Mouse (Mus musculus): ENCODE data around the gene Eno3.

Gene Eno3

GRCm38 (mm10) chr11:70656456-70656927, 510 bp upstream of the Eno3 start:
- peaks cover 23% of the 10 kb centered on the region for H3K9me3 ChIP-seq (ENCODE audit: low read length)
- TF ChIP-seq POU5F1 (IDR thresholded peaks at IDR 0.05; ENCODE audit: borderline replicate concordance, low read length), result no peak
- no peak for TF ChIP-seq CTCF (conservative IDR thresholded peaks at IDR 0.05; ENCODE audit: low read length)
- TF ChIP-seq NANOG (IDR thresholded peaks at IDR 0.05; ENCODE audit: borderline replicate concordance, low read length), result no peak
- H3K36me3 ChIP-seq (ENCODE audit: insufficient read depth, low read length), result peaks cover 32% of the 10 kb centered on the region
- H3K4me1 ChIP-seq (replicated peaks; ENCODE audit: low read depth, low read length), result peaks cover 68% of the 10 kb centered on the region
- peak overlapping the region; percentile 99 for H3K4me3 ChIP-seq (replicated peaks; ENCODE audit: low read length)
- H3K27me3 ChIP-seq (ENCODE audit: insufficient read depth, low read length), result peaks cover 5% of the 10 kb centered on the region; the same call in 1 of the 2 replicates

- H3K9me3 ChIP-seq (ENCODE audit: low read length), result peaks cover 12% of the 10 kb centered on the region
- H3K36me3 ChIP-seq (ENCODE audit: insufficient read depth, low read length), result peaks cover 32% of the 10 kb centered on the region
- H3K4me3 ChIP-seq (replicated peaks; ENCODE audit: low read length), result peak overlapping the region; percentile 26
- H3K4me1 ChIP-seq (replicated peaks; ENCODE audit: low read depth, low read length), result peaks cover 62% of the 10 kb centered on the region
- peaks cover 5% of the 10 kb centered on the region; the same call in 1 of the 2 replicates for H3K27me3 ChIP-seq (ENCODE audit: insufficient read depth, low read length)
- TF ChIP-seq CTCF (conservative IDR thresholded peaks at IDR 0.05; ENCODE audit: low read length) (no peak), POU5F1 (IDR thresholded peaks at IDR 0.05; ENCODE audit: borderline replicate concordance, low read length) (no peak), NANOG (IDR thresholded peaks at IDR 0.05; ENCODE audit: borderline replicate concordance, low read length) (no peak)
Observed at GRCm38 (mm10) chr11:70657573-70657972, 571 bp downstream of the Eno3 start.

GRCm38 (mm10) chr11:70657991-70658390, 989 bp downstream of the Eno3 start:
- Histone ChIP-seq H3K9me3 (ENCODE audit: low read length) (peaks cover 8% of the 10 kb centered on the region), H3K4me3 (replicated peaks; ENCODE audit: low read length) (peak overlapping the region; percentile 26), H3K36me3 (ENCODE audit: insufficient read depth, low read length) (peaks cover 32% of the 10 kb centered on the region), H3K27me3 (ENCODE audit: insufficient read depth, low read length) (peaks cover 5% of the 10 kb centered on the region; the same call in 1 of the 2 replicates), H3K4me1 (replicated peaks; ENCODE audit: low read depth, low read length) (peaks cover 62% of the 10 kb centered on the region)
- TF ChIP-seq NANOG (IDR thresholded peaks at IDR 0.05; ENCODE audit: borderline replicate concordance, low read length) (no peak), POU5F1 (IDR thresholded peaks at IDR 0.05; ENCODE audit: borderline replicate concordance, low read length) (no peak), CTCF (conservative IDR thresholded peaks at IDR 0.05; ENCODE audit: low read length) (no peak)

- H3K27me3 ChIP-seq (ENCODE audit: insufficient read depth, low read length), result peaks cover 5% of the 10 kb centered on the region; the same call in 1 of the 2 replicates
- H3K9me3 ChIP-seq (ENCODE audit: low read length), result peaks cover 3% of the 10 kb centered on the region
- peaks cover 63% of the 10 kb centered on the region for H3K4me1 ChIP-seq (replicated peaks; ENCODE audit: low read depth, low read length)
- 0 out of 2 replicates have a peak overlapping the region, but pooled peaks have one; percentile 32 for H3K4me3 ChIP-seq (replicated peaks; ENCODE audit: low read length)
- no peak for TF ChIP-seq CTCF (conservative IDR thresholded peaks at IDR 0.05; ENCODE audit: low read length)
- TF ChIP-seq POU5F1 (IDR thresholded peaks at IDR 0.05; ENCODE audit: borderline replicate concordance, low read length), result no peak
- no peak for TF ChIP-seq NANOG (IDR thresholded peaks at IDR 0.05; ENCODE audit: borderline replicate concordance, low read length)
- H3K36me3 ChIP-seq (ENCODE audit: insufficient read depth, low read length), result peaks cover 32% of the 10 kb centered on the region
Observed at GRCm38 (mm10) chr11:70658521-70658920, 1.5 kb downstream of the Eno3 start.

GRCm38 (mm10) chr11:70658942-70659341, 1.9 kb downstream of the Eno3 start:
- Histone ChIP-seq H3K36me3 (ENCODE audit: insufficient read depth, low read length) (peaks cover 34% of the 10 kb centered on the region), H3K4me1 (replicated peaks; ENCODE audit: low read depth, low read length) (peaks cover 63% of the 10 kb centered on the region), H3K4me3 (replicated peaks; ENCODE audit: low read length) (0 out of 2 replicates have a peak overlapping the region, but pooled peaks have one; percentile 32), H3K9me3 (ENCODE audit: low read length) (no peaks in the 10 kb centered on the region), H3K27me3 (ENCODE audit: insufficient read depth, low read length) (peaks cover 5% of the 10 kb centered on the region; the same call in 1 of the 2 replicates)
- TF ChIP-seq NANOG (IDR thresholded peaks at IDR 0.05; ENCODE audit: borderline replicate concordance, low read length) (no peak), CTCF (conservative IDR thresholded peaks at IDR 0.05; ENCODE audit: low read length) (no peak), POU5F1 (IDR thresholded peaks at IDR 0.05; ENCODE audit: borderline replicate concordance, low read length) (no peak)

GRCm38 (mm10) chr11:70660571-70660970, 3.6 kb downstream of the Eno3 start:
- Histone ChIP-seq H3K9me3 (ENCODE audit: low read length) (peaks cover 5% of the 10 kb centered on the region; the same call in 1 of the 2 replicates), H3K27me3 (ENCODE audit: insufficient read depth, low read length) (peaks cover 5% of the 10 kb centered on the region; the same call in 1 of the 2 replicates), H3K4me3 (replicated peaks; ENCODE audit: low read length) (no peak overlapping the region), H3K4me1 (replicated peaks; ENCODE audit: low read depth, low read length) (peaks cover 69% of the 10 kb centered on the region), H3K36me3 (ENCODE audit: insufficient read depth, low read length) (peaks cover 50% of the 10 kb centered on the region)
- no peak for TF ChIP-seq CTCF (conservative IDR thresholded peaks at IDR 0.05; ENCODE audit: low read length)
- TF ChIP-seq POU5F1 (IDR thresholded peaks at IDR 0.05; ENCODE audit: borderline replicate concordance, low read length), result no peak
- no peak for TF ChIP-seq NANOG (IDR thresholded peaks at IDR 0.05; ENCODE audit: borderline replicate concordance, low read length)

GRCm38 (mm10) chr11:70663101-70663500, 6.1 kb downstream of the Eno3 start:
- H3K9me3 ChIP-seq (ENCODE audit: low read length), result peaks cover 5% of the 10 kb centered on the region; the same call in 1 of the 2 replicates
- no peaks in the 10 kb centered on the region for H3K27me3 ChIP-seq (ENCODE audit: insufficient read depth, low read length)
- H3K4me1 ChIP-seq (replicated peaks; ENCODE audit: low read depth, low read length), result peaks cover 69% of the 10 kb centered on the region
- peaks cover 72% of the 10 kb centered on the region for H3K36me3 ChIP-seq (ENCODE audit: insufficient read depth, low read length)
- no peak overlapping the region for H3K4me3 ChIP-seq (replicated peaks; ENCODE audit: low read length)
- TF ChIP-seq POU5F1 (IDR thresholded peaks at IDR 0.05; ENCODE audit: borderline replicate concordance, low read length) (no peak), NANOG (IDR thresholded peaks at IDR 0.05; ENCODE audit: borderline replicate concordance, low read length) (no peak), CTCF (conservative IDR thresholded peaks at IDR 0.05; ENCODE audit: low read length) (no peak)

GRCm38 (mm10) chr11:70663957-70664356, 7.0 kb downstream of the Eno3 start:
- Histone ChIP-seq H3K36me3 (ENCODE audit: insufficient read depth, low read length) (peaks cover 72% of the 10 kb centered on the region), H3K4me3 (replicated peaks; ENCODE audit: low read length) (no peak overlapping the region), H3K27me3 (ENCODE audit: insufficient read depth, low read length) (no peaks in the 10 kb centered on the region), H3K4me1 (replicated peaks; ENCODE audit: low read depth, low read length) (peaks cover 62% of the 10 kb centered on the region), H3K9me3 (ENCODE audit: low read length) (peaks cover 5% of the 10 kb centered on the region; the same call in 1 of the 2 replicates)
- no peak for TF ChIP-seq POU5F1 (IDR thresholded peaks at IDR 0.05; ENCODE audit: borderline replicate concordance, low read length)
- TF ChIP-seq NANOG (IDR thresholded peaks at IDR 0.05; ENCODE audit: borderline replicate concordance, low read length), result no peak
- TF ChIP-seq CTCF (conservative IDR thresholded peaks at IDR 0.05; ENCODE audit: low read length), result no peak

All from E14TG2a.4 (cell line).